Mouse (Mus musculus): ENCODE measurements around the gene Arv1. TPM values are rescaled to one million over a fixed set of nuclear protein-coding genes. Genes with fewer than 3 reads are reported as not detected.

The Arv1 gene
- total RNA-seq, 2 experiments from 2014 or later: 9.2 to 9.4 TPM

Other genes with a start within 250 kb of the Arv1 start
- gene Cog2, start 201.4 kb upstream of the Arv1 start, total RNA-seq (2021): 10 to 100 TPM; 43.9 to 46.5 TPM
- gene Agt, start 152.4 kb upstream of the Arv1 start, total RNA-seq (2021): 10 to 100 TPM in 1 of 2 experiments, 1 to 10 TPM in 1; 1.8 to 11.9 TPM
- gene Capn9, start 146.0 kb upstream of the Arv1 start, total RNA-seq (2021): under 1 TPM in 1 of 2 experiments, not detected in 1; 0.36 TPM
- gene 2310022B05Rik, start 58.8 kb upstream of the Arv1 start, total RNA-seq (2021): 10 to 100 TPM; 27.4 to 34.7 TPM
- gene Ttc13, start 156 bp upstream of the Arv1 start, total RNA-seq (2021): 10 to 100 TPM; 33.0 to 44.0 TPM
- under 1 TPM in 1 of 2 experiments, not detected in 1; 0.90 TPM for gene Fam89a, start 29.7 kb downstream of the Arv1 start, total RNA-seq (2021)
- gene Trim67, start 71.0 kb downstream of the Arv1 start, total RNA-seq (2021): 1 to 10 TPM; 1.1 to 2.2 TPM
- gene Gnpat, start 140.9 kb downstream of the Arv1 start, total RNA-seq (2021): 100 to 1,000 TPM in 1 of 2 experiments, 10 to 100 TPM in 1; 94.9 to 110 TPM
- gene 2810004N23Rik, start 141.0 kb downstream of the Arv1 start, total RNA-seq (2021): 10 to 100 TPM; 22.8 to 28.4 TPM
- gene Exoc8, start 175.6 kb downstream of the Arv1 start, total RNA-seq (2021): 10 to 100 TPM; 23.1 to 25.2 TPM
- 10 to 100 TPM; 18.9 to 19.3 TPM for gene Sprtn, start 175.7 kb downstream of the Arv1 start, total RNA-seq (2021)
- gene Egln1, start 227.2 kb downstream of the Arv1 start, total RNA-seq (2021): 10 to 100 TPM; 70.9 to 90.0 TPM